Mouse (Mus musculus) CH12.LX (cell line): ENCODE data around the gene Timmdc1.

ENCODE experiments used
- CHD1 ChIP-seq: IDR thresholded peaks from 2 replicates; pipeline ENCODE4 v1.6.1; 2012; ENCODE audit warnings: low read depth, low read length, improper control_type of control experiment, inconsistent platforms
- CTCF ChIP-seq, 2 experiments: IDR thresholded peaks in 1 of 2; conservative IDR thresholded peaks in 1 of 2; 2 replicates each; pipeline ENCODE4 v1.5.1; 2011 to 2012; ENCODE audit warnings: low read depth in 2 of 2, low read length in 2 of 2, improper control_type of control experiment in 1 of 2, inconsistent platforms in 1 of 2, mild to moderate bottlenecking in 1 of 2, moderate library complexity in 1 of 2
- E2F4 ChIP-seq: IDR thresholded peaks from 2 replicates; pipeline ENCODE4 v1.6.1; 2011; ENCODE audit warnings: low read depth, low read length, improper control_type of control experiment; ENCODE audit not compliant: insufficient replicate concordance
- EP300 ChIP-seq: IDR thresholded peaks from 2 replicates; pipeline ENCODE4 v1.6.1; 2011; ENCODE audit warnings: low read length, improper control_type of control experiment
- POLR2A ChIP-seq: IDR thresholded peaks from 2 replicates; pipeline ENCODE4 v1.6.1; 2011; ENCODE audit warnings: low read depth, mild to moderate bottlenecking, improper control_type of control experiment, low read length
- RAD21 ChIP-seq: IDR thresholded peaks from 2 replicates; pipeline ENCODE4 v1.6.1; 2011; ENCODE audit warnings: low read depth, mild to moderate bottlenecking, low read length, improper control_type of control experiment, moderate library complexity
- RCOR1 ChIP-seq: conservative IDR thresholded peaks from 2 replicates; pipeline ENCODE4 v1.6.1; 2012; ENCODE audit warnings: low read depth, mild to moderate bottlenecking, inconsistent platforms, low read length, improper control_type of control experiment
- TCF12 ChIP-seq: IDR thresholded peaks from 2 replicates; pipeline ENCODE4 v1.6.1; 2014; ENCODE audit warnings: low read depth, mild to moderate bottlenecking, inconsistent platforms, low read length, improper control_type of control experiment
- UBTF ChIP-seq: IDR thresholded peaks from 2 replicates; pipeline ENCODE4 v1.6.1; 2012; ENCODE audit warnings: low read depth, mild to moderate bottlenecking, inconsistent platforms, low read length, improper control_type of control experiment, moderate library complexity
- ZC3H11A ChIP-seq: IDR thresholded peaks from 2 replicates; pipeline ENCODE4 v1.6.1; 2012; ENCODE audit warnings: low read depth, mild to moderate bottlenecking, inconsistent platforms, low read length, improper control_type of control experiment

GRCm38 (mm10) chr16:38522129-38523084 lies at the start of gene Timmdc1:
- no peak for TF ChIP-seq EP300
- TF ChIP-seq POLR2A, result peak; percentile 98
- no peak; the same call in 1 of the 2 replicates for TF ChIP-seq RAD21
- TF ChIP-seq CTCF (conservative IDR thresholded peaks at IDR 0.05 in 1 of 2, IDR thresholded peaks at IDR 0.05 in 1 of 2; ENCODE audit: low read depth in 2 of 2, low read length in 2 of 2), result peak in 1 of 2 experiments; percentile 34; a peak in 1 of 4 replicates
- TF ChIP-seq CHD1, result no peak
- TF ChIP-seq TCF12, result peak; percentile 92
- TF ChIP-seq RCOR1, result no peak
- TF ChIP-seq E2F4, result no peak
- 0 out of 2 replicates have a peak, but pooled peaks have one; percentile 32 for TF ChIP-seq UBTF
- no peak for TF ChIP-seq ZC3H11A
